Mouse (Mus musculus): ENCODE measurements at regions not wholly inside any gene's neighbourhood (a gene's known extent, or its start where the extent isn't known, plus 50 kb on each side); places are given as distances from the start of the nearest gene placed in this dataset.
A peak's percentile ranks its signal among the peaks of the same experiment; 100 is the strongest.

GRCm38 (mm10) chr12:26535261-26535890 is 66.4 kb downstream of the Cmpk2 start:
- ATAC-seq (ENCODE audit: insufficient number of reproducible peaks, low FRiP score, low TSS enrichment, low read depth), result no peak
- H3K4me3 ChIP-seq, result no peak overlapping the region
- no peaks in the 10 kb centered on the region for H3K9me3 ChIP-seq
- H3K4me2 ChIP-seq, result no peak overlapping the region
- no peak overlapping the region for H3K27ac ChIP-seq
- H3K4me1 ChIP-seq, result peaks cover 13% of the 10 kb centered on the region
- H3K9ac ChIP-seq, result no peak overlapping the region
- H3K27me3 ChIP-seq, result no peaks in the 10 kb centered on the region
- no peaks in the 10 kb centered on the region for H3K36me3 ChIP-seq
- WGBS, result 61% methylated on average over 9 of the region's 9 CpGs

GRCm38 (mm10) chr12:26534229-26535105 is 65.5 kb downstream of the Cmpk2 start:
- H3K4me1 ChIP-seq, result peaks cover 13% of the 10 kb centered on the region
- no peak overlapping the region for H3K9ac ChIP-seq
- H3K27ac ChIP-seq, result no peak overlapping the region
- no peaks in the 10 kb centered on the region for H3K9me3 ChIP-seq
- WGBS, result 15% methylated on average over 9 of the region's 9 CpGs
- H3K4me3 ChIP-seq, result no peak overlapping the region
- H3K4me2 ChIP-seq, result no peak overlapping the region
- H3K36me3 ChIP-seq, result no peaks in the 10 kb centered on the region
- no peak for ATAC-seq (ENCODE audit: insufficient number of reproducible peaks, low FRiP score, low TSS enrichment, low read depth)
- H3K27me3 ChIP-seq, result no peaks in the 10 kb centered on the region

- H3K9ac ChIP-seq, result no peak overlapping the region
- no peaks in the 10 kb centered on the region for H3K36me3 ChIP-seq
- no peak for ATAC-seq (ENCODE audit: insufficient number of reproducible peaks, low FRiP score, low TSS enrichment, low read depth)
- no peak overlapping the region for H3K4me3 ChIP-seq
- no peaks in the 10 kb centered on the region; the same call in 1 of the 2 replicates for H3K27me3 ChIP-seq
- peaks cover 13% of the 10 kb centered on the region for H3K4me1 ChIP-seq
- no peak overlapping the region for H3K27ac ChIP-seq
- no peaks in the 10 kb centered on the region for H3K9me3 ChIP-seq
- WGBS, result 24% methylated on average over 9 of the region's 9 CpGs
- H3K4me2 ChIP-seq, result no peak overlapping the region
These were observed 64.7 kb downstream of the Cmpk2 start for GRCm38 (mm10) chr12:26533641-26534151.

- Histone ChIP-seq H3K27me3 (no peaks in the 10 kb centered on the region; the same call in 1 of the 2 replicates), H3K36me3 (no peaks in the 10 kb centered on the region), H3K9me3 (no peaks in the 10 kb centered on the region), H3K9ac (no peak overlapping the region), H3K4me1 (peaks cover 13% of the 10 kb centered on the region), H3K27ac (no peak overlapping the region), H3K4me2 (peak overlapping the region; percentile 42), H3K4me3 (peak overlapping the region; percentile 19; the same call in 1 of the 2 replicates)
- WGBS, result 19% methylated on average over 13 of the region's 13 CpGs
- peak; percentile 67; the same call in 1 of the 2 replicates for ATAC-seq (ENCODE audit: insufficient number of reproducible peaks, low FRiP score, low TSS enrichment, low read depth)
These were observed 64.0 kb downstream of the Cmpk2 start for GRCm38 (mm10) chr12:26532823-26533640.

- no peak overlapping the region for H3K9ac ChIP-seq
- no peaks in the 10 kb centered on the region for H3K36me3 ChIP-seq
- H3K27me3 ChIP-seq, result no peaks in the 10 kb centered on the region; the same call in 1 of the 2 replicates
- no peak overlapping the region for H3K4me3 ChIP-seq
- peaks cover 13% of the 10 kb centered on the region for H3K4me1 ChIP-seq
- 66% methylated on average over 6 of the region's 6 CpGs for WGBS
- H3K4me2 ChIP-seq, result no peak overlapping the region
- H3K9me3 ChIP-seq, result no peaks in the 10 kb centered on the region
- ATAC-seq (ENCODE audit: insufficient number of reproducible peaks, low FRiP score, low TSS enrichment, low read depth), result no peak
- no peak overlapping the region for H3K27ac ChIP-seq
These were observed 63.1 kb downstream of the Cmpk2 start for GRCm38 (mm10) chr12:26532076-26532475.

Data from limb, embryonic 15.5 days (tissue).